Mouse (Mus musculus) 3134 (cell line): ENCODE measurements around the gene Stxbp4.

ENCODE experiments used
- DNase-seq: peaks from one replicate; pipeline ENCODE4 v3.0.0-alpha.2; 2011; ENCODE audit warnings: low spot score; ENCODE audit not compliant: insufficient read length; ENCODE audit errors: extremely low read depth

The Stxbp4 gene

DNA sequence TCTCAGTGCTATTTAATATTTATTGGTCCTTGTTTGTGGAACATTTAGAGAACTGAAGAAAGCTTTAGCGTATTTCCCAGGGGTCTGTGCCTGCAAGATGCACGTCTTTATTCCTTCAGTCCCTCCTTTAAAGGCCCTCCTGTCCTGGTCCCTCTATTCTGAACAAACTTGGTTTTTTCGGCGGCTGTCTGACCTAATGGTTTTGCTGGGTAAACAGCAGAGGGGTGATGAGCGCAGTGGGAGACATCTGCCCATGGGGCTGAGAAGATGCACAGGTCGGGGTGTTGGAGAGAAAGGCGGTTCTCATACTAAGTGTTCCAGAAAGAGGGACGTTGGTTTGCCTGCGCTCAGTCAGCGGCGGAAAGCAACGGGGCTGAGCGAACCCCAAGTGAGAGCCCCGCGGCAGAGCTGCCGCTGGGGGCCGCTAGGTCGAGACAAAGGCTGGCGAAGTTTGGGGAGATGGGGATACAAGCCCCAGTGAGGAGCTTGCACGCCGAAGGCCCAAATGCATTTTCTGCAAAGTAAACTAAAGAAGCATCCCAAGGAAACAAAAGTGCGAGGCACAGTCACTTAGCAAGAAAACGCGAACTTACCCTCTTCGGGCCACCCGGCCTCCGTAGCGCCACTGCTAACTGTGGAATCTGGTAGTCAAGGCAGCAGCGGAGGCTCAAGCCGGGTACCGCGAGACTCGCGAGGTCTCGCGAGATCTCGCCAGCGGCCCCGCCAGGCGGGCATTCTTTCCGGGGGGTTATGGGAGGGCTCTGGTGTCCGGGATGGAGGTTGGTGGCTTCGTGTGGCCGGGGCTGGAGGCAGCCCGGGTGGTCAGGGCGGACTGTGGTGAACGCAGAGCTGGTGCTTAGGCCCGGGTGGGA lies at the start of gene Stxbp4, which contains the start of gene Cox11:
Gene Stxbp4 (minus strand): TSS at position 645 of the 872 bp plus-strand sequence.
Gene Cox11 (plus strand): TSS at position 734 of the 872 bp plus-strand sequence.
- peak; percentile 97 for DNase-seq

DNA sequence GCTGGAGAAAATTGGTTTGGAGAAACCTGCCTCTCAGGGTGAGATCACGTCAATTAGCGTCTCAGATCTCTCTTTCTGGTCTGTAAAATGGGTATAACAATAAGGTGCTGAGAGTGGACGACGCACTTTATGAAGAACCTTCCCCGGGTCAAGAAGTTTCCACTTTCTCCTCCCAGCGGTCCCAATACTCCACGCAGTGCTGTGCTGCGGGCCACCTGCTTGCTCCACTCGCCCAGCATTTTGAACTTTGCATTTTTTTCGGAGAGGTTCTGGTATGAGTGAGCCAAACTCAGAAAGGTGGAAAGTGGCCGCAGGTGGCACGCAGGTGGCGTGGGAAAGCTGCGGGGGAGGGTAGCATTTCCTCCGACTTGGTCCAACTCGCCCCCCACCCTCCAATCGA lies 49.2 kb upstream of the Stxbp4 start:
- no peak for DNase-seq

DNA sequence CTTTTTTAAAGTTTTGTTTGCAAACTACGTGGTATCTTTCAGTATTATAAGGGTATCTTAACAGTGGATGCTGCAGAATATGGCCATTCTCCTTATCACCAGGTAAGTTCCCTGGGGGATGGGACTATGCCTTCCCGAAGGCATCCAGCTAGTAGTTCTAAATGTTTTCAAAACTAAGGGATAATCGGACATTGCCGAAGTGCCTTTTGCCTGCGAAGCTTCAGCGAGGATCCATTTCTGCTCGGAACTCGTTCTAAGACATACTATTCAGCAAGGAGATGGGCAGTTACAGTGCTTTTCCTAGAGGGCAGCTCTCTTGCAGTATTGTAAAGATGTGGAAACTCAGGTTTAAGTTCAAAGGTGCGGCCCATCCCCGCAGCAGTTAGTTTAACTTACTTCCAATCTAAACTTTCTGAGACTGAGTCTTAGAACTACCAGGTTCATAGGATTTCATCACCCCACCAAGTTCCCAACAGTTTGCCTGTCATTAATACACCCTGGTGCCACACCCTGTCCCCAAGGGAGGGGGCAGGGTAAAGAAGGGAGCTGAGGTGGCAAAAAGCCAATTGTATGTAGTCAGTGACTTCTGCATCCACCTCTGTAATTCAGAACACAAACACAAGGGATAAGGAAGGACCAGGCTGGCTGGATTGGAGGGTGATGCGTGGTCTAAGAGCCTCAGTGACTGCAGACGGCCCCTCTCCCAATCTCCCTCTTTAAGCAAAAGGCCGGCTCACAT lies 48.6 kb upstream of the Stxbp4 start:
- no peak for DNase-seq

DNA sequence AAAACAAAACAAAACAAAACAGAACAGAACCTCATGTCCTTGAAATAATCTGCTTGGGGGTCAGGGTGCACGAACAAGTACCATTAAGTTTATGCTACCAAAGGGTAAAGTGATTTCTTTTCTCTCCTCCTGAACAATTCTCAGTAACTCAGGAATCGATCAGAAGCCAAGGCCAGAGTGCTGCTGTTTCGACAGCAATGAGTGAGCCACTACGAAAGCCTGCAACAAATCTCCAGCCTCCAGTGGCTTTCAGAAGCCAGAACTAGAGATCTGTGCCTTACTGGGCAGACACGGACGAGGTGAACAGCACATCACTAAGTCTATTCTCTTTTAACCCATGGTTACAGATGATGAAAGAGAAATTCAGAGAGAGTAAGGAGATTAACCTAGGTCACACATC lies 47.3 kb upstream of the Stxbp4 start:
- DNase-seq, result no peak

DNA sequence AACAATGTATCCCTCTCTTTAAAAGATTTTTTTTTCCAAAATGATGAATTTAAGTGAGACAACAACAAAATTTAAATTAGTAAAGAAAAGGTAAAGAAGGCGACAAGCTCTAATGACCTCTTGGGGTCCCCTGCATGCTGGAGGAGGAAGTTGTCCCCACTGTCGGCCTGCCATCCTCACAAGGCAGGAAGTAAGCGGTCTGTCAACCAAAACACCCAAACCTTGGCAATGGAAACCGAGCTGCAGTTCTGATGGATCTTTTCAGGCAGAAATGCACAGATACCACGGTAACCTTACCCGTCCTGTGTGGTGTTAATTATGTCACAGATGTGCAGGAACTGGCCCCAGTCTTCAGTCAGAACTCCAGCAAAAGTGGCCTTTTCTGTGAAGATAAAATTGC lies 46.9 kb upstream of the Stxbp4 start:
- DNase-seq, result no peak

DNA sequence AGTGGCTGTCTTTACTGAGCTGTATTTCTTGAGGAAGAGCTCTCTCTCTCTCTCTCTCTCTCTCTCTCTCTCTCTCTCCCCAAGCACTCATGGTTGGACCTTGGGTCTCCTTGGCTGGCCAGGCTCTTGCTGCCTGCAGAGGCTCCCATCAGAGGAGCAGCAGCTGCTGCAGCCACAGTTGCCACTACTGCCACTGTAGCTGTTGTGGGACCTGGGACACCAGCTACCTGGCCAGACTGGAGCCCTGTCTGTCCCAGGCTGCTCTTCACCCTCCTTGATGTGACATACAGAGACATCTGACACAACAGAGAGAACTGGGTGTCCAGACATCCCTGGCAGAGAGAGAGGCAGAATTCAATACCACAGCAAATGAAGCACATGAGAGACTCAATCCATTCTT lies 43.3 kb upstream of the Stxbp4 start:
- DNase-seq, result no peak

DNA sequence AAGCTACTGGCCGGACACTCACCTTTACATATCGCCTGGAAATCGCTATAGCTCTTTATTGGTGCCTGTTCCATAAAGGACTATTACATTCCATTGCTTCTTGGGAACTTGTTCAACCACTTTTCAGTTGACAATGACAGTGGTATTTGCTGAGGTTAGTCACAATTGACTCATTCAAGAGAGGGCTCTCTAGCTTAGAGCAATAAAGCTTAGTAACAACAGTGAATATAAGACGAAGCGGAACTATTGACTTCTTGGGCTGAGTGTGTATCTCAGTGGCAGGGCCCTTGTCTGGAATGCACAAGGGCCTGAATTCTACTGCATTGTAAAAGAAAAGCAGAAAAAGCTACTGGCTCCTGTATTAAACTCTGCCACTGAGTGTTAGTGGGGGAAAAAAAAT lies 40.7 kb upstream of the Stxbp4 start:
- DNase-seq, result no peak

DNA sequence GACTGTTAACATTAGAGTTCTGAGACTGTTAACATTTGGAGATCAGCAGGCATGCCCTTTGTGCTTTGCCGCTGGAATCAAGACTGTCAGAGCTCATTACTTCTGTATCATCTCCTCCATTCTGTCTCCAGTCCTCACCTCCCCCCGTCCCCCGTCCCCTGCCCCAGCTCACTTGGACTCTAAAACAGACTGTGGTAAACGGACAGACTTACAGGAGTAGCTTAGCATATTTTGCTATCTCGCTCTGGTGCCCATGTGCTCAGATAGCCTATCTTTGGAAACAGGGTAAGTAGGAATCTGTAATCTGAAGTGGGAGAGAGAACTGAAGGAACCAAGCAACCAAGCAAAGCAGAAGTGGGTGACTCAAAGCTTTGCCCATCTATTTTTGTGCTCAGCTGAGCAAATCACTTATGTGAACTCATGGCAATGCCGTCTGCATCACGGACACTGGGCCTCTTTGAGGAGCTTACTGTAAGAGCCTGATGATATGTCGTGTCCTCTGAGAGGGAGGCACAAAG lies 39.9 kb upstream of the Stxbp4 start:
- no peak for DNase-seq

DNA sequence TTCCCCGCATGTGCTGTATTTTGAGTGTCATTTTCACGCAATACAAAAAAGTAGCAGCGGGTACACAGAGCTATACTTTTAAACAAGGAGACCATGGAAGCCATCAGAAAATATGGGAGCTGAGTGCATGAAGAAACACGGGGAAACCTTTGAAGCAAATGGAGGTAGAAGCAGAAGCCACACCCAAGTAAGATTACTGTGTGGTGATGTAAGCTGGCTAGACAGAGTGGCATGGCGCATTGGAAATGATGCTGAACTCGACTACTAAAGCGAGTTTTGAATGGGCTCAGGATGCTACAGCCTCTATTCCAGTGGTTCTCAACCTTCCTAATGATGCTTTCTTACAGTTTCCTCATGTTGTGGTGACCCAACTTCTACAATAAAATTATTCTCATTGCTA lies 39.1 kb upstream of the Stxbp4 start:
- no peak for DNase-seq

DNA sequence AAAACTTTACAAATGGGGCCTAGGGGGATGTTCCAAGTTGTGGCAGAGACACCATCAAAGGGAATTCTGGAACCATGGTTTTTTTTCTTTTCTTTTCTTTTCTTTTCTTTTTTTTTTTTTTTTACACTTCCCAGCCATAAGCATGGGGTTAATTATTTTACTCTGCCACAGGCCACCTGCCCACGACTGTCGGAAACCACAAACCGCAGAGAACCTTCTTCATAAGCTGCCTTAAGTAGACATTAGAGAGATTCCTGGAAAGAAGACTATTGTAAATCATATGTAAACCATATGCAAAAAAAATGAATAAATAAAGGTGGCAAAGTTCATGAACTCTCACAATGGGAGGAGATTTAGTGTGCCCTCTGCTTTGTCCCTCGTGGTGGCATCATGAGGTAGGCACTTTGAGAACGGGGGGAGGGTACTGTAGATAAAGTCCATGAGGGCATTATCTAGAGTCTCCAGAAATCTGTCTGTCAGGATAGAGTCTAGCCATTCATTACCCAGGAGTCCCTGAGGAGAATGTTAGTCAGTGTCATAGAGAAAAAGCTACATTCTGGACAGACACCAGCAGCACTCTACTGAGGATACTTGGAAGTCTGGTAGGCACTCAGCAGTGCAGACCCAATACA lies 37.7 kb upstream of the Stxbp4 start:
- no peak for DNase-seq

DNA sequence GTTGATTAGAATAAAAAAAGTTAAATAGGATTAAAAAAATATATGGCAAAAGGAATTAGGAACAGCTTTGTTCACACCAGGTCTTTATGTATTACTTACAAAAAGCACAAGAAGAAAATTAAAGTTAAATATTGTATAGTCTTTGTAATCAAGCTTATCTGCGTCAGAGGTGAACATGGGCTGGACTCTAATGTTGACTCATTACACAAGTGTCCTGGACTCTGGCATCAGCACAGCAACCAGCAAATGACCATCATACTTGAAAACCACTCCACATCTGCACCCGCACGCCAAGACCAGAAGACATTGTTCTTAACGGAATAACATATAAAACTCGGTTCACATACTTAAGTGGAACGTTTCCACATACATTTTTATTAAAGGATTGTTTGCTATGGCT lies 29.4 kb upstream of the Stxbp4 start:
- DNase-seq, result no peak

DNA sequence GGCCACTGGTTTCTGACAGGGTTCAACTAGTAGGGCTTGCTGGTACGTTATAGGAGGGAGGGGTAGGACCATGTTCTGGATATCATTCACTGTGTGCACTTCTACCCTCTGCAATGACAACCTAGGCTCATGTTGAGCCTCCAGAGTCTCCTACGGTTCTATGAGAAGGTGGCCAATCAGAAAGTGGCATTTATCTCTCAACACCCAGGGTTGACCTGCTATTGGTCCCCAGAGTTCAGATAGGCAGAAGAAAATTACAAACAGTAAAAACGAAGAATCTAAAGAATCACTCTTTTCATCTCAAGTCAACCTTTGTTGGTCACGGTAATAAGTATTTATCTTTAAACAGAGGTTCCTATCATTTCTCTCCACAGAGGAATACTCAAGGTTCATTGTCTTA lies 29.0 kb upstream of the Stxbp4 start:
- no peak for DNase-seq

DNA sequence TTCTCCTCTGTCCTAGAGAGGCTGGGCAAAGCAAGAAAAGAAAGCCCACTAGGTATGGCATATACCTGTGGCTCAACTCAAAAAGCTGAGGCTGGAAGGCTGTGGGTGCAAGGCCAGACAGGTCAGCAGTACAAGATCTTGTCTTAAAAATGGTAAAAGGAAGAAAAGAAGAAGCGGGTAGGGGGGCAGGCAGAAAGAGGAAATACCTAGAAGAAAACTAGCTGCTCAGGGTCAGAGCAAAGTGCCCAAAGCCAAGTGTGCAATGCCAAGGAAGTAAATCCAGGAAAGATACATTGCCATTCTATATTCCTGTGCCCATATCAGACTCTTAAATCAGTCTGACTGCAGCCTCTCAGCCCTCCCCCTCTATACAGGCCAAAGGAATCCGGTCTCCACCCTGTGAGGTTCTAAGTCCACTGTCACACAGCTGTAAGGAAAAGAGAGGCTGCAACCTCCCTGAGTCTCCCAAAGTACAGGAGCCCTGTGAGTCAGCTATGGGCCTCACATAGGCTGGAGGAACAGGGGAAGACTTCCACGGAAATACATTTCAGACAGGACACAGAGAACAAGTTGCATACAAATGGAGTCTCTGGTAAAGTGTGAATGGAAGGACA lies 28.4 kb upstream of the Stxbp4 start:
- DNase-seq, result no peak

DNA sequence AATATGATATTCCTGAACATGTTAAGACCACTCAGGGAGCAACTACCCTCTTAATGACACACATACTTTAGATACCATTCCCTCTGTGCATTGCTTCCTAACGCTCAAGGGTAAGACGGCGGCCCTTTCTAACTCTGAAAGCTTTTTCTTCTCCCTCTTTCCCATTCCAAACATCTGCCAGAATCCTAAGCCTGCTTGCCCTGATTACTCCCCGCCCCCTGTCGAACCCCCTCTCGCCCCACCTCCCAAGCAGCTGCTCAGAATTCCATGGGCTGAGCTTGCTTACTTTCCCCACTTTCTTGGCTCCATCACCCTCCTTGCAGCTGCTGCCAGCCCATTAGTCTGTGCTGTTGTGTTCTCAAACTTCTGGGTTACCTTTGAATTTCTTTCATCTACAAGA lies 27.3 kb upstream of the Stxbp4 start:
- no peak for DNase-seq

DNA sequence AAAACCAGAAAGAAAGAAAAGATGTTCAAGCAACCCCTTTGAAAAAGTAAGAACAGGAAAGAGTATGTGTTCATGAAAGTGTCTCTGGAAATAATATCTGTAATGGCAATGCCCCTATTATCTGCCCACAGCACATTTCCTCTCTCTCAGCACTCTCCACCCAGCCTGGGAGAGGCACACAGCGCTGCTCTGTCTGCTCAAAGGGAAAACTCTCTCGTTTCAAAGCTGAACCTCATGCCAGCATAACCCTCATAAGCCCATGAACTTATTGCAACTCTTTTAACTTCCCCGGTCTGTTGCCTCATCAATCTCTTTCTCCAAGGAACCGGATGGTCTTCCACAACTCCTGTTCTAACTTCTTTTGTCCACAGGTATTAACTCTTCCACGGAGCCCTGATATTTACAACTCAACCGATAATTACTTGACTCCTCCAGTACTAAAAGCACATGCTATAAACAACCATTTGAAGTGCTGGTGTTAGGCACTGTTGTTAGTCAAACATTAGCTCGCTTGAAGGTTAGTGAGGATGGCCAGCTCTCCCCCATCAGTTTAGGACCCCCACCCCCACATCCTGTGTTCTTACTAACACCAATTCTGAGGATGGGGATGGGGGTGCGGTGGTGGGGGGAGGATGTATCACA lies 26.6 kb upstream of the Stxbp4 start:
- no peak for DNase-seq

DNA sequence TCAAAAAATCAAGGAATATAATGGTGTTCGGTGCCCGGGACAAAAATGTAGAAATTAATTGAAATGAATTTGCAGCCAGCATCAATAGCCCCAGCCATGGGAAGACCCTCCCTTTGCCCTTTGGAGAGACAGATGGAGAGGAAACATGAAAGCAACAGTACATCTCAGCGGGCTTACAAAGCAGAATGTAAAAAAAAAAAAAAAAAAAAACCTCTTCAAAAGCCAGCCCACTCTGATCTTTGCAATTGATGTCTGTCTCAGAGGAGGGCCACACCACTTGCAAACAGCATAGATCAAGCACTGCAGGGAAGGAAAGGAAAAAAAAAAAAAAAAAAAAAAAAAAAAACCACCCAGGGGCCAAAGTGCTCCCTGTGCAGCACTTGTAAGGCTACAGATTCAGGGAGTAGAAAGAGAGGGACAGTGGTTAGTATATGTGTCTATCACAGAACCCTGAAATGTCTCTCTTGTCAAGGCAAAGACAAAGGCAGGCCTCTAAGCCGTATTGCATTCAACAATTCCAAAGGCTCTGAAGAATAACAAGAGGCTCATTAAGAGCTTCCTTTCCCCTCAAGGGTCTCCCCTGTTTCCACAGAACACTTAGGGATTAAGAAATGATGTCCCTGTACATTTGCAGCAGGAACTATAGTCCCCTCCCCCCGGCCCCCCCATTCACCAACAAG lies 25.9 kb upstream of the Stxbp4 start:
- no peak for DNase-seq

DNA sequence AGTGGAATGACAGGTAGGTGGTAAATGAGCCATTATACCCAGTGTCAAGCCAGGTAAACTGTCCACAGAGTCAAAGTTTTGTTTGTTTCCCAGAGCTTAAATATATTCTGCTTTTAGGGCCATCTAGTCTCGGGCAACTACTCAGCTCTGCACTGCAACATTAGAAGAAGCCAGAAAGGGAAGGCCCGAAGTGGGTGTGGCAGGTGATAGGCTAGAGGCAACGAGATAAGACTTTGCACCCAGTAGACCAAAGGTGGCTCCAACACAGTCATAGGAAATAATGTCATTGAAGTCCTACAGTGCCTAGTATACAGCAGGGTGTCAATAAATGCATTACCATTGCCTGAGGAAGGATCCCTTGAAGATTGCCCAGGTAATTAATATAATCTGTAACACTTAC lies 25.2 kb upstream of the Stxbp4 start:
- DNase-seq, result no peak

DNA sequence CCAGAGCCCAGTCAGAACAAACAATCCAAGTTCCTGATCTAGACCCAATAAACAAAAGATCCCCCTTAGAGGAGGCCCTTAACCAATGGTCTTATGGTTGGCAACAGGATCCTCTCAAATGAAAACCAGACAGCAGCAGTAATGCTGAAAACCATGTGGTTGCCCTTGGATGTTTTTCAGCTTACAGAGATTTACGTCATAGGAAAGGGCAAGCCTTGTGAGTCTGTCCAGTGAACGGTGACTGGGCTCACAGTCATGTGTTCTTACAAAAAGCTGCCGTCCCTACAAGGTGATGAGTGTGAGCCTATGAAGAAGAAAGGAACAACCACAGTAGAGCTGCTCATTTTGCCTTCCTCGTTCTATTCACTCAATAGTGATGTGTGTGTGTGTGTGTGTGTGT lies 22.8 kb upstream of the Stxbp4 start:
- DNase-seq, result peak; percentile 25

DNA sequence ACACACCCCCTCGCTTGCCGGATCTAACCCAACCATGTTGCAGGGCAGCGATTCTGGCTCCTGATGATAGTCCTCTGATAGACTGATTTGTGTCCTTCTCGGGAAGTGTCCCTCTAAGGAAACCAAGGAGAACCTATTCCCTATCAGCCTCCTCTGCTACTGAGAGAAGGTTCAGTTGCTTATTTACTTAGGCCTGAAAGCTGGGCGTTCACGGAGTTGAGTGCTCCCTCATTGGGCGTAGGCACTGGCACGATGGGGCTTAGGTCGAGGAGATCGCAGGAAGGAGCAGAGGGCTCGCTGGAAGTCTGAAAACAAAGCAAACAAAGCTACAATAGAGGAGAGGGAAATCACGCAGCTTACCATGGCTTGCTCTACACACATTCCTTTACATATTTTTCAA lies 19.6 kb upstream of the Stxbp4 start:
- no peak for DNase-seq

DNA sequence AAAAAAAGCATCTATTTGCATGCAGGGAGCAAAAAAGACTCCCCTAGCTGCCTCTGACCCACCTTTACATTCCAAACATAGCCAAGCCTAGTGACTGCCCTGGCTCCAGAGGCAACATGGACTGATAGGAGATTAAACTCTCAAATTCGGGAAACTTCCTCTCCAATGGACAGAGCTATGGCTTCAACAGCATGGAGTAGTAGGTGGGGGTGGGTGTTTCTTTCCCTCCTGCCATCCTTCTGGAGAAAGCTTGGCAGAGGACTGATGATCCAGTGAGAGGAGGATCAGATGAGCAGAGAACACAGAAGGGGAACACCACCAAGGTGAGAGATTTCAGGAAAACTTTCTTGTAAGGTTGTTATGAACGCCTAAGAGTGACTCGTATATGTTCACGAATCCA lies 14.7 kb upstream of the Stxbp4 start:
- DNase-seq, result no peak
